Mouse (Mus musculus) ovary, adult 2 months (tissue): ENCODE measurements around the gene Mkrn3. TPM values are rescaled to one million over a fixed set of nuclear protein-coding genes. Genes with fewer than 3 reads are reported as not detected.

ENCODE experiments used
- polyA plus RNA-seq: library from polyadenylated mRNA; depleted of rRNA; stranded (reverse); fragments of >200 nt; gene quantifications from 2 replicates; pipeline ENCODE4 v1.2.3, GENCODE M21; 2012; rRNA removed

Gene Mkrn3
- 2.1 and 3.7 TPM in 2 replicates for polyA plus RNA-seq

DNA sequence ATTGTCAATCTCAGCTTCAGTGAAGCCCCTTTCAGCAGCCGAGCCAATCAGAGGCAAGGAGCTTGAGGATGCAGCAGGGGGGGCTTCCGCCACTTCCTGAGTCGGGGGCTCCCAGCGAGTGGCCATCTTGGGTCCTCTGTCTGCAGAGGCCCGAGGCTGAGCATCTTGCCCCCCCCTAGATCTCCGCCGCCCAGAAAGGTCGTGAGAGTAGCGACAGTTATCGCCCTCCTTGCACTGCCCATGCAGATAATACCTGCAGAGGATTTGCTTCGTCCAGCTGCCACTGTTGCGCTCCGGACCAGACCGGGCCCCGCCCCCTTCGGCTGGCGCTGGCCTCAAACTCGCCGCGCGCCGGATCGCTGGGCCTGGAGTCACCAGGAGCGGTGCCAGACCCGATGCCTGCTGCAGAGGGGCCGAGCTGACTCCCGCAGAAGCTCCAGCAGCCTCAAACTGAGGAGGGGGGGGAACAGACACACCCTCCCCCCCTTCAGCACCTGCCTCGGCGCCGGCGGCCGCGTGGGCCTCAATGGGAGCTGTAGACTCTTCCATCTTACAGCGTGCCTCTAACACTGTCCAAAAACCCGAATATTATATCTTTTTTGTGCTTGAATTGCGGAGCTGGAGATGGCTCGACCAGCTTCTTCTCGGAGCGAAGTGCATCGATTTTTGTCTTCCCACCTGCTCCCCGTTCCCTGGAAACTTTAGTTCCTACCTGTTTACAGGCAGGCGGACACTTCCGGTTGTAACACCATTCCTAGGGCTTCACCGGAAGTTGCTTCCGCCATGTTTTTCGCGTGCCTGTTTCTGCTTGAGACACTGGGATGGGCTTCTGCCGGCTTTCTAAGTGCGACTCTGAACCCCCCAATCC is at the start of gene Mkrn3:
TSS of gene Mkrn3 (minus strand) at position 647 of the 868 bp plus-strand sequence.

DNA sequence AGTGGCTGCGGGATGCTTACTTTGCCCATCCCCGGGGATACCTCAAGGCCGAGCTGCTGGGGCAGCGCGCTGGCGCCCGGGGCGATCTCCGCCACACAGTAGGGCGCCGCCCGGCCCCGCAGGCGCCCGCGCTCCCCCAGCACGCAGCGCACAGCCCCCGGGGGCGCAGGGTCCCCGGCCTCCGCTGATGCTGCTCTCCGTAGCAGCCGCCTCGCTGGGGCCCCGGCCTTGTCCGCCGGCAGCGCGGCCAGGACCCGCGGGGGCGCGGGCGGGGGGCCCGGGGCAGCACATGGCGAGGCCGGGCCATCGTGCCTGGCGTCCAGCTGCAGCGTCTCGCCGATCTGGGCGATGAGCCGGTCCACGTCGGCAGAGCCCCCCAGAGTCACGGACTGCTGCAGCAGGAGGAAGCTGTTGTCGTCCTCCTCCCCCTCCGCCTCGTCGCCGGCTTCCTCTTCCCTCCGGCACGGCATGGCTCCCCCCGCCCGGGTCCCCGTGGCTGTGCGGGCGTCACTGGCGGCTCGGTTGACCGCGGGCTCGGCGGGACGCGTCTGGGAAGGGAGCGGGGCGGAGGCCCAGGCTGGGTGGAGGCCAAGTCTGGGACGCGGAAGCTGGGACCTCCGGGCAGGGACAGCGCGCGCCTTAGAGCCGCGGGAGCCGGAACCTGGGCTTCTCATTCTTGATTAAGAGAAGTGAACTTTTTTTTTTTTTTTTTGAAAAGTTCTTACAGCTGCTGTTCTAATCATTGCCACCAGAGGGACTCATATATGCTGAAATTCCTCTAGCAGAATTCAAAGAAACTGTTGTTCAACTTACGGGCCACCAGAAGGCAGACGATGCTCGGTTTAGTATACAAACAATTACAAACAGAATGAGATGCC is 44.2 kb upstream of the Mkrn3 start, which contains the start of gene Peg12:
TSS of gene Peg12 (minus strand) at position 633 of the 878 bp plus-strand sequence.

DNA sequence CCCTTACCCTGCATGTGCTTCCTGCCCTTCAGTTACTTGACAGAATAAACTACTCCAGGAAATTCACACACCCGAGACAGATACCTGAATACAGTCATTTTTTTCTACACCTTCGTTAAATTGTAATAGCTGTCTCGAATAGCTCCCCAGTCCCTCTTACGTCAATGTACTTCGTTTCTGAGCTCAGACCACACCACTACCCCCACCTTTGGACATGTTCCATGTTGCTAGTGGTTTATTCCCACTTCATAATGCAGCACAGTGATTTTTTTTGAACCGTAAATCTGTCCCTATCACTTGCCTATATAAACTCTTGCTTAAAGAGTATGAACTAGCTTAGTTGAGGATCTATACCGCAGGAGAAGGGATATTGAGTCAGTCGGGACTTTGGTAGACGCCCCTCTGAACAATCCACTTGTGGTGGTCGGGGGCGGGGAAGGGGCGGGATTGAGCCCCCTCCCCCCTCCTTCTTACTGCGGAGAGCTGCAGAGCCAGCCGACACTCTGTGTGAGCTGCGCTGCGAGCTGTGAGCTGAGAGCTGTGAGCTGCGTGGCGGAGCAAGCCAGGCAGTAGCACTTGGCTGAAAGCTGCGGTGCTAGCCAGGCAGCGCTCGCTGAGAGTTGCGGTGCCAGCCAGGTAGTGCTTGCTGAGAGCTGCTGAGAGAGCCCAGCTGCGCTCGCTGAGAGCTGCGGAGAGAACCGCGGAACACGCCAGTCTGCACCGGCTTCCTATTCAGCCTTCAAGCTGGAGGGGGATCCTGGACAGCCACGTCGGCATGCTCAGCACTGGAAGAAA is 43.2 kb downstream of the Mkrn3 start, which contains the start of gene Magel2:
TSS of gene Magel2 (plus strand) at position 501 of the 795 bp plus-strand sequence.

Other genes with a start within 250 kb of the Mkrn3 start
- 21.9 and 22.3 TPM in 2 replicates for gene Ndn, start 73.6 kb downstream of the Mkrn3 start, polyA plus RNA-seq
- gene Magel2, start 43.1 kb downstream of the Mkrn3 start, polyA plus RNA-seq: 0.02 and 0.16 TPM in 2 replicates
- gene Peg12, start 44.4 kb upstream of the Mkrn3 start, polyA plus RNA-seq: 3.8 and 5.1 TPM in 2 replicates